Mouse (Mus musculus) heart, adult 2 months (tissue): ENCODE results near the gene Wwox. TPM values are rescaled to one million over a fixed set of nuclear protein-coding genes. Genes with fewer than 3 reads are reported as not detected.

Experiments used
- DNase-seq, 2 experiments: peaks; one replicate each; pipeline ENCODE4 v3.0.0; 2021
- H3K27ac ChIP-seq: fragments of 200-600 bp; 2 replicates; pipeline ENCODE4 v1.8.1; 2022
- H3K27me3 ChIP-seq: fragments of 200-500 bp; 2 replicates; pipeline ENCODE4 v1.6.1; 2012; ENCODE audit warnings: mild to moderate bottlenecking, low read length, inconsistent platforms, mixed read lengths; ENCODE audit not compliant: control insufficient read depth, insufficient read depth
- H3K36me3 ChIP-seq: fragments of 200-500 bp; 2 replicates; pipeline ENCODE4 v1.6.1; 2012; ENCODE audit warnings: low read length, inconsistent platforms; ENCODE audit not compliant: control insufficient read depth, insufficient read depth
- H3K4me1 ChIP-seq: fragments of 200-500 bp; 2 replicates; pipeline ENCODE4 v1.6.1; 2011; ENCODE audit warnings: low read length; ENCODE audit not compliant: control insufficient read depth, insufficient read depth
- H3K4me3 ChIP-seq: fragments of 200-600 bp; 2 replicates; pipeline ENCODE4 v1.8.1; 2022
- H3K79me2 ChIP-seq: fragments of 200-500 bp; replicated peaks from 2 replicates; pipeline ENCODE4 v1.6.1; 2012; ENCODE audit warnings: mild to moderate bottlenecking, inconsistent platforms, low read length, moderate library complexity, mixed read lengths; ENCODE audit not compliant: control insufficient read depth, insufficient read depth
- H3K9ac ChIP-seq: fragments of 200-500 bp; 2 replicates; pipeline ENCODE4 v1.6.1; 2012; ENCODE audit warnings: low read depth, mild to moderate bottlenecking, control low read depth, inconsistent platforms, low read length, mixed read lengths
- CTCF ChIP-seq: fragments of 200-600 bp; IDR thresholded peaks from 2 replicates; pipeline ENCODE4 v1.8.1; 2022; ENCODE audit warnings: antibody characterized with exemption, mild to moderate bottlenecking, moderate library complexity
- EP300 ChIP-seq: fragments of 200-500 bp; IDR thresholded peaks from 2 replicates; pipeline ENCODE4 v1.6.1; 2011; ENCODE audit warnings: low read depth, low read length, control low read depth; ENCODE audit not compliant: insufficient read depth
- POLR2A ChIP-seq: fragments of 200-500 bp; IDR thresholded peaks from 2 replicates; pipeline ENCODE4 v1.6.1; 2011; ENCODE audit warnings: mild to moderate bottlenecking, low read depth, low read length, control low read depth; ENCODE audit not compliant: insufficient read depth
- WGBS: fragments of 180-500 bp; shearing (Covaris S2); methylation state at CpG from one replicate; pipeline ENCODE4 v1.1.7; 2018; 5-methylcytosine and 5-hydroxymethylcytosine counted together
- intact Hi-C: fragments of 180-260 bp; cut with DNase I; formaldehyde crosslinking; loops from one replicate; pipeline ENCODE4 v1.15.1; 2025
- polyA plus RNA-seq: library from polyadenylated mRNA; depleted of rRNA; stranded (reverse); fragments of >200 nt; gene quantifications from 2 replicates; pipeline ENCODE4 v1.2.3, GENCODE M21; 2012
- total RNA-seq, 2 experiments: library from RNA; stranded (reverse); gene quantifications; 2 replicates each; pipeline ENCODE4 v1.2.3; 2021

Wwox gene
- total and polyA plus RNA-seq, 3 experiments, result 3.3 to 4.6 (median 4.6) TPM

DNA sequence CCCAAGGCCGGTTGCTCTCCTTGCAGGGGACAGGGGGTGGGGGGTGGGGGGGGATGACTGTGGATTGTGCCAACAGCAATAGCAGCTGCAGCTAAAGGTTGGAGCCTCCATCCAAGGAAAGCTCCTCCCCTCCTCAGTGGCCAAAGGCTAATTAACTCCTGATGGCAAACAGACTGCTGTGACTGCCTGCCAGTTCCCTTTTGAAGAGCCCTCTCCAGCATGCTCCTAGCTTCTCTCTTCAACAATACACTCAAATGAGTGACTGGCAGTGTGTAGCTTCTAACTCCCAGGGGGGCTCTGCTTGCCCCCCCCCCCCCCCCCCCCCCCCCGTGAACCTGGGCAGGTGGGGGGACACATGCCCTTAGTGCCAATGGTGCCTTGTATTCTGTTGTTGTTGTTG, 747.4 kb downstream of the Wwox start:
- no peaks in the 10 kb centered on the region for H3K36me3 ChIP-seq
- 40% methylated on average over 2 of the region's 2 CpGs for WGBS
- no peaks in the 10 kb centered on the region for H3K79me2 ChIP-seq
- TF ChIP-seq EP300 (no peak), POLR2A (no peak), CTCF (no peak)
- H3K4me3 ChIP-seq, result no peak overlapping the region
- H3K9ac ChIP-seq, result no peak overlapping the region
- intact Hi-C loops, result no loop called here
- no peaks in the 10 kb centered on the region; the same call in 1 of the 2 replicates for H3K4me1 ChIP-seq
- no peak overlapping the region for H3K27ac ChIP-seq
- no peak for DNase-seq
- H3K27me3 ChIP-seq, result 0 out of 2 replicates have a peak, but pooled peaks cover 1% of the 10 kb centered on the region

- Histone ChIP-seq H3K4me1 (no peaks in the 10 kb centered on the region; the same call in 1 of the 2 replicates), H3K9ac (no peak overlapping the region), H3K79me2 (no peaks in the 10 kb centered on the region), H3K36me3 (no peaks in the 10 kb centered on the region), H3K27me3 (0 out of 2 replicates have a peak, but pooled peaks cover 1% of the 10 kb centered on the region), H3K27ac (no peak overlapping the region), H3K4me3 (no peak overlapping the region)
- DNase-seq, result no peak
- TF ChIP-seq EP300 (no peak), CTCF (no peak)
- intact Hi-C loops, result no loop called here
- WGBS, result 82% methylated on average over 4 of the region's 4 CpGs
Observed at GRCm38 (mm10) chr8:115188446-115188845, 749.0 kb downstream of the Wwox start.

DNA sequence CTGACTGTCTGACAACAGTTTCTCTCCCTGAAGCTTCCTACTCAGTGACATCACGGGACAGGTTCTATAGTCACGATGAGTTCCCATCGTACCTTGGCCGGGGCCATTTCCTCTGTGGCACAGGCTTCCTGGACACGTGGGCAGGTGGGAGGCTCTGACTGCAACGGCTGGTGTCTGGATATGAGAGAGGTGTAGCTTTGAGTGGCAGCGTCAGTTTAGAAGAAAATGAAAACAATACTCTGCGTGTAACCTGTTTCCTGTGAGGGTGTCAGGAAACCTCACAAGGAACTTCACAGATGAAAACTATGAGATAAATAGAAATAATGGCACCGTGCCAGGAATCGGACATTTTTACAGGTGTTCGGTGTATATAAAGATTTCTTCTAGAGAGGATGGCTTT, 750.4 kb downstream of the Wwox start:
- no peaks in the 10 kb centered on the region for H3K36me3 ChIP-seq
- H3K4me1 ChIP-seq, result no peaks in the 10 kb centered on the region; the same call in 1 of the 2 replicates
- H3K4me3 ChIP-seq, result no peak overlapping the region
- H3K9ac ChIP-seq, result no peak overlapping the region
- peak in 1 of 2 experiments; percentile 30 for DNase-seq
- 46% methylated on average over 11 of the region's 11 CpGs for WGBS
- intact Hi-C loops, result no loop called here
- no peak for TF ChIP-seq EP300
- TF ChIP-seq CTCF, result no peak
- no peak for TF ChIP-seq POLR2A
- H3K27ac ChIP-seq, result no peak overlapping the region
- H3K27me3 ChIP-seq, result 0 out of 2 replicates have a peak, but pooled peaks cover 1% of the 10 kb centered on the region
- no peaks in the 10 kb centered on the region for H3K79me2 ChIP-seq

DNA sequence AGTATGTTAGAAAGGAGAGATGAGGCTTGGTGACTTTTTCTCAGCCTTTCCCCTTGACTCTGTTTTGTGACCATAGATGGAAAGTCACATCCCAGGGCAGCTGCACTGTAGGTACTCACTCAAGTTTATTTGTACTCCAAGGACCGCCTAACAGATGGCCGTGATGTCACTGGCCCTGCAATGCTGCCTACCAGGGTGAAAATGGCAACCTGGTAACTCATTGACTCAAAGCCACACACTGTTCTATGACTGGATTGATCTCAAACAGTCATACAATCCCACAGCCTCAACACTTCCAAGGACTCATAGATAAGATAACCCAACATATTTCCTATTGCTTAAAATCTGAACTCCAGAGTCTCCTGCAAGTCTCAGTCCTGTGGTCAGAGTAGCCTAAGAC, 754.3 kb downstream of the Wwox start:
- H3K4me3 ChIP-seq, result no peak overlapping the region
- no peaks in the 10 kb centered on the region for H3K79me2 ChIP-seq
- intact Hi-C loops, result no loop called here
- no peak for DNase-seq
- H3K36me3 ChIP-seq, result no peaks in the 10 kb centered on the region
- no peak overlapping the region for H3K9ac ChIP-seq
- no peaks in the 10 kb centered on the region; the same call in 1 of the 2 replicates for H3K4me1 ChIP-seq
- no peak overlapping the region for H3K27ac ChIP-seq
- WGBS, result 95% methylated on average over 2 of the region's 2 CpGs
- 0 out of 2 replicates have a peak, but pooled peaks cover 1% of the 10 kb centered on the region for H3K27me3 ChIP-seq
- no peak for TF ChIP-seq CTCF
- no peak for TF ChIP-seq EP300
- TF ChIP-seq POLR2A, result no peak

- Histone ChIP-seq H3K36me3 (no peaks in the 10 kb centered on the region), H3K4me3 (no peak overlapping the region), H3K79me2 (no peaks in the 10 kb centered on the region), H3K27me3 (0 out of 2 replicates have a peak, but pooled peaks cover 1% of the 10 kb centered on the region), H3K9ac (no peak overlapping the region), H3K4me1 (no peaks in the 10 kb centered on the region), H3K27ac (no peak overlapping the region)
- no peak for DNase-seq
- TF ChIP-seq POLR2A (no peak), CTCF (no peak), EP300 (no peak)
- intact Hi-C loops, result no loop called here
- WGBS, result 95% methylated on average over 10 of the region's 10 CpGs
Observed at GRCm38 (mm10) chr8:115195334-115195733, 755.9 kb downstream of the Wwox start.

GRCm38 (mm10) chr8:115196859-115197258, 757.4 kb downstream of the Wwox start:
- WGBS, result 67% methylated on average over 2 of the region's 2 CpGs

DNA sequence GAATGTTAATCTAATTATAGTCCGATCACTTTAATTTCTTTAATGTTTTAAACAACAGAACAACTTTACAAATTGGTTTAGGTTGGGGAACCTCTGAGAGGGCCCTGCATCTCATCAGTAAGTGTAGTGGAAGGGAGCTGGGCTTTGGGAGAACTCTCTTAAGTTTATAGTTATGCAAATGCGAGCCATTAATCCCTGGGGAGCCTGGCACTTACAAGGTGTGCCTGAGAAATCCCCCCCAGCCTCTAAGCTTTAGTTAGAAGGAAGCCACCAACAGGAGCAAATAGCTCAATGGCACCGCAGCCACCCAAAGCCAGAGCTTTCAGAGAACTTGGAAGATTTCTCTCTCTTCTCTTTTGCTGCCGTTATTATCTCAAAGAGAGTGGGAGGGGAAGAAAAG, 759.7 kb downstream of the Wwox start:
- no peaks in the 10 kb centered on the region for H3K27me3 ChIP-seq
- no peak for DNase-seq
- no peak overlapping the region for H3K4me3 ChIP-seq
- no peaks in the 10 kb centered on the region for H3K36me3 ChIP-seq
- 44% methylated on average over 4 of the region's 4 CpGs for WGBS
- no peak overlapping the region for H3K9ac ChIP-seq
- intact Hi-C loops, result no loop called here
- TF ChIP-seq CTCF (no peak), POLR2A (no peak), EP300 (no peak)
- no peak overlapping the region for H3K27ac ChIP-seq
- no peaks in the 10 kb centered on the region for H3K4me1 ChIP-seq
- H3K79me2 ChIP-seq, result no peaks in the 10 kb centered on the region

More at GRCm38 (mm10) chr8:115196859-115197258, 757.4 kb downstream of the Wwox start:
- TF ChIP-seq CTCF, result no peak
- TF ChIP-seq POLR2A, result no peak
- no peak for TF ChIP-seq EP300
- intact Hi-C loops, result no loop called here
- Histone ChIP-seq H3K79me2 (no peaks in the 10 kb centered on the region), H3K4me1 (no peaks in the 10 kb centered on the region), H3K9ac (no peak overlapping the region), H3K36me3 (no peaks in the 10 kb centered on the region), H3K27ac (no peak overlapping the region), H3K27me3 (no peaks in the 10 kb centered on the region), H3K4me3 (no peak overlapping the region)
- DNase-seq, result no peak
